Mouse (Mus musculus) forelimb bud, embryonic 11.5 days (tissue): ENCODE measurements around the gene Pygl.

Experiments
- DNase-seq: peaks from one replicate; pipeline ENCODE4 v3.0.0-alpha.2; 2012; ENCODE audit warnings: low read depth, low spot score

The Pygl gene

GRCm38 (mm10) chr12:70231294-70231693 is at the start of gene Pygl:
Gene Pygl (minus strand): TSS chr12:70231488.
- no peak for DNase-seq

- no peak for DNase-seq
Observed at GRCm38 (mm10) chr12:70280930-70281329, 49.6 kb upstream of the Pygl start.

GRCm38 (mm10) chr12:70280381-70280780 is 49.1 kb upstream of the Pygl start:
- DNase-seq: no peak

- no peak for DNase-seq
Observed at GRCm38 (mm10) chr12:70277071-70277939, 46.0 kb upstream of the Pygl start.

GRCm38 (mm10) chr12:70269724-70270123 is 38.4 kb upstream of the Pygl start:
- DNase-seq: no peak

- no peak for DNase-seq
Observed at GRCm38 (mm10) chr12:70267314-70267713, 36.0 kb upstream of the Pygl start.

- DNase-seq: peak; percentile 23
Observed at GRCm38 (mm10) chr12:70266494-70266931, 35.2 kb upstream of the Pygl start.

- peak; percentile 37 for DNase-seq
Observed at GRCm38 (mm10) chr12:70263721-70264120, 32.4 kb upstream of the Pygl start.

- DNase-seq: no peak
Observed at GRCm38 (mm10) chr12:70262271-70262953, 31.1 kb upstream of the Pygl start.

GRCm38 (mm10) chr12:70251210-70251884 is 20.1 kb upstream of the Pygl start:
- no peak for DNase-seq

GRCm38 (mm10) chr12:70249616-70250157 is 18.4 kb upstream of the Pygl start:
- DNase-seq: no peak

GRCm38 (mm10) chr12:70247683-70248474 is 16.6 kb upstream of the Pygl start:
- no peak for DNase-seq

- no peak for DNase-seq
Observed at GRCm38 (mm10) chr12:70242550-70242949, 11.3 kb upstream of the Pygl start.

- no peak for DNase-seq
Observed at GRCm38 (mm10) chr12:70239741-70240140, 8.5 kb upstream of the Pygl start.

GRCm38 (mm10) chr12:70238604-70239003 is 7.3 kb upstream of the Pygl start:
- DNase-seq: no peak

GRCm38 (mm10) chr12:70234938-70235484 is 3.7 kb upstream of the Pygl start:
- DNase-seq: peak; percentile 85

GRCm38 (mm10) chr12:70234411-70234810 is 3.1 kb upstream of the Pygl start:
- DNase-seq: peak; percentile 78

GRCm38 (mm10) chr12:70233637-70234315 is 2.5 kb upstream of the Pygl start:
- no peak for DNase-seq

- DNase-seq: no peak
Observed at GRCm38 (mm10) chr12:70232020-70232544, 794 bp upstream of the Pygl start.

- no peak for DNase-seq
Observed at GRCm38 (mm10) chr12:70228155-70228554, 3.1 kb downstream of the Pygl start.
